Mouse (Mus musculus): ENCODE measurements at regions not wholly inside any gene's neighbourhood (a gene's known extent, or its start where the extent isn't known, plus 50 kb on each side); places are given as distances from the start of the nearest gene placed in this dataset.

DNA sequence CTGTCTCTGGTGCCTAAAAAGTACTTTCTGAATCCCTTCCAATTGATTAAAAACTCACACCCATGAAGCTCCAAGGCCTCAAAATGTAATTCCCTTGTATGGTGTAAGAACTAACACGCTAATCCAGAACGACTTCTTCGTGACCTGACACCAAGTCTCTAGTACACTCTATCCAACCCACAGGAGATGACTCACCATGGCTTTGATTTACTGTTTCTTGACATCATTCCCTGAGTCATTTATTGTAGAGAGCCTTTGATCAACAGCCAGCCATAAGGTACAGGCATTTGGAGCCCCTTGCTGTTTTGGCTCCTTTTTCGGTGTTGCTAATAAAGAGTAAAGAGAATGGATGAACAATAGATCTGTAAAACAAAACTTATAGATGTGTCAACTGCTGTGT lies 159.7 kb upstream of the Npy2r start:
- no peak for TF ChIP-seq CTCF (IDR thresholded peaks at IDR 0.05; ENCODE audit: low read depth)
- TF ChIP-seq EP300 (IDR thresholded peaks at IDR 0.05; ENCODE audit: low read depth), result no peak
- Histone ChIP-seq H3K4me3 (ENCODE audit: low read depth, low read length) (no peak overlapping the region), H3K4me1 (ENCODE audit: insufficient read depth) (no peaks in the 10 kb centered on the region), H3K4me2 (ENCODE audit: low read depth, low read length) (no peak overlapping the region), H3K27ac (ENCODE audit: low read depth) (no peak overlapping the region), H3K9ac (replicated peaks) (no peak overlapping the region), H3K27me3 (ENCODE audit: insufficient read depth, low read length) (no peaks in the 10 kb centered on the region), H3K9me3 (ENCODE audit: low read length) (no peaks in the 10 kb centered on the region), H3K36me3 (replicated peaks; ENCODE audit: insufficient read depth, low read length) (no peaks in the 10 kb centered on the region)
- ATAC-seq, result no peak
- 79% methylated on average over 4 of the region's 4 CpGs for WGBS (ENCODE audit: insufficient replicate concordance)
- DNase-seq, result no peak

DNA sequence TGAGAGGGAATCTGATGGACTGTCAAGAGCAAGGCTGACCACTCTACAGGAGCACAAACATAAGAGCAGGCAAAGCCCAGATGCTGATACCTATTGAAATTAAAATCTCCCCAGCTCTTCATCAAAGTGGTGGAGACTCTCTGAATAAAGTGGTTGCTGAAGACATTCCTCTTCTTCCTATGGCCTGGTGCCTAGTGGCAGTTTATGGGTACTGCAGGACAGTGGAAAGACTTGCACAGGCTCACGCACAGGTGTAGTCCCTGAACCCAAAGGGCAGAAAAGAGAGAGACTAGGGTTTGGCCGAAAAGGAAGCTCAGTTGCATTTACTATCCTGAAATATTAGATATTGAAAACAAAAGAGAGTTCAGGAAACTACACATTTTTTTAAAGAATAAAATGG lies 144.2 kb upstream of the Npy2r start:
- no peaks in the 10 kb centered on the region for H3K27me3 ChIP-seq (ENCODE audit: insufficient read depth, low read length)
- DNase-seq (no peak), ATAC-seq (no peak)
- no peak for TF ChIP-seq EP300 (IDR thresholded peaks at IDR 0.05; ENCODE audit: low read depth)
- no peak for TF ChIP-seq CTCF (IDR thresholded peaks at IDR 0.05; ENCODE audit: low read depth)
- WGBS (ENCODE audit: insufficient replicate concordance), result 72% methylated on average over 2 of the region's 2 CpGs
- H3K27ac ChIP-seq (ENCODE audit: low read depth), result no peak overlapping the region
- no peaks in the 10 kb centered on the region for H3K4me1 ChIP-seq (ENCODE audit: insufficient read depth)
- no peak overlapping the region for H3K4me2 ChIP-seq (ENCODE audit: low read depth, low read length)
- H3K4me3 ChIP-seq (ENCODE audit: low read depth, low read length), result no peak overlapping the region
- no peaks in the 10 kb centered on the region for H3K36me3 ChIP-seq (replicated peaks; ENCODE audit: insufficient read depth, low read length)
- H3K9ac ChIP-seq (replicated peaks), result no peak overlapping the region
- no peaks in the 10 kb centered on the region for H3K9me3 ChIP-seq (ENCODE audit: low read length)

DNA sequence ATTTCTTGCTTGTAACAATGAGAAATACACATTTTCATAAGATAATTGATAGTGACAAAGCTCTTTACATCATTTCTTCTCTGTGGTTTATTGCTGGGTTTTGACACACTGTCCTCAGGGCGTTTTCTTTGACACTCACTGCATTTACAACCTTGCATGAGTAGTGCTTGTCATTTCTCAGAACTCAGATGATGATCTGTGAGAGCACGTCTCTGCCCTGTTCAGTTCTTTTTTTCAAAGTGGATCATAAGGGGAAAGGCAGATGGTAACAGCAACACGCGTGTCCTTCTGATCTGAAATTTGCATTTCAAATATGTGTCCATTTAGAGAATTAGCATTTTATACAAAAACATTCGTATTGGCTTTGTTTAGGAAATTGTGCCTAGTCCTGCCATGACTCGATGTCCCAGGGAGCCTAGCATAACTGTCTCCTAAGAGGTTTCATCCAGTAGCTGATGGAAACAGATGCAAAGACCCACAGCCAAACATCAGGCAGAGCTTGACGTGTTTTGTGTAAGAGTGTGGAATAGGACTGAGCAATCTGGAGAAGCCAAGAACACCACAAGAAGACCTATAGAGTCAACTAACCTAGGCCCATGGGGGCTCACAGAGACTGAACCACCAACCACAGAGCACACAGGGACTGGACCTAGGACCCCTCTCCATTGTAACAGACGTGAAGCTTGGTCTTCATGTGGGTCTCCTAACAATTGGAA lies 108.4 kb upstream of the Npy2r start:
- Histone ChIP-seq H3K9ac (replicated peaks) (no peak overlapping the region), H3K4me1 (ENCODE audit: insufficient read depth) (no peaks in the 10 kb centered on the region), H3K36me3 (replicated peaks; ENCODE audit: insufficient read depth, low read length) (no peaks in the 10 kb centered on the region), H3K27ac (ENCODE audit: low read depth) (no peak overlapping the region), H3K4me3 (ENCODE audit: low read depth, low read length) (no peak overlapping the region), H3K9me3 (ENCODE audit: low read length) (no peaks in the 10 kb centered on the region), H3K4me2 (ENCODE audit: low read depth, low read length) (no peak overlapping the region), H3K27me3 (ENCODE audit: insufficient read depth, low read length) (no peaks in the 10 kb centered on the region)
- ATAC-seq, result no peak
- 73% methylated on average over 8 of the region's 8 CpGs for WGBS (ENCODE audit: insufficient replicate concordance)
- no peak for DNase-seq
- TF ChIP-seq CTCF (IDR thresholded peaks at IDR 0.05; ENCODE audit: low read depth), result no peak
- no peak for TF ChIP-seq EP300 (IDR thresholded peaks at IDR 0.05; ENCODE audit: low read depth)

DNA sequence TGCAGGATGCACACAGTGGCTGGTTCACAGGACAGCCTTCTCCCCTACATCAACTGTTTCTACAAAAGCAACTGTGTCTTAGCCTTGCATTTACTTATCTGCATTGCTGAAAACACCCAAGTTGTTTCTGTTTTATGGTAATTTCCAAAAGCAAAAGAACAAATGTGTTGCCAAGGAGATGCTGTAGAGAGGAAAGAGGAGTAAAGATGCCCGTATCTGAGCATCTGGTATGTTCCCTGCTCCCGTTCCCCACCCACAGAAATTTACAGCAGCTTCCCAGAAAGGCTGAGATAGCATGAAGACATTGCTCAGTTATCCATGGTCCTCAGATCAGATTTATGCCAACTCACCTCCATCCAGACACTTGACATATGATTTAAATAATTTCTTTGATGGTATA lies 104.5 kb upstream of the Npy2r start:
- H3K36me3 ChIP-seq (replicated peaks; ENCODE audit: insufficient read depth, low read length), result no peaks in the 10 kb centered on the region
- no peak for ATAC-seq
- no peak for DNase-seq
- no peak overlapping the region for H3K4me2 ChIP-seq (ENCODE audit: low read depth, low read length)
- TF ChIP-seq CTCF (IDR thresholded peaks at IDR 0.05; ENCODE audit: low read depth) (no peak), EP300 (IDR thresholded peaks at IDR 0.05; ENCODE audit: low read depth) (no peak)
- H3K9ac ChIP-seq (replicated peaks), result no peak overlapping the region
- H3K4me3 ChIP-seq (ENCODE audit: low read depth, low read length), result no peak overlapping the region
- WGBS (ENCODE audit: insufficient replicate concordance), result 58% methylated on average over 2 of the region's 2 CpGs
- no peaks in the 10 kb centered on the region for H3K4me1 ChIP-seq (ENCODE audit: insufficient read depth)
- no peak overlapping the region for H3K27ac ChIP-seq (ENCODE audit: low read depth)
- no peaks in the 10 kb centered on the region for H3K9me3 ChIP-seq (ENCODE audit: low read length)
- H3K27me3 ChIP-seq (ENCODE audit: insufficient read depth, low read length), result no peaks in the 10 kb centered on the region

DNA sequence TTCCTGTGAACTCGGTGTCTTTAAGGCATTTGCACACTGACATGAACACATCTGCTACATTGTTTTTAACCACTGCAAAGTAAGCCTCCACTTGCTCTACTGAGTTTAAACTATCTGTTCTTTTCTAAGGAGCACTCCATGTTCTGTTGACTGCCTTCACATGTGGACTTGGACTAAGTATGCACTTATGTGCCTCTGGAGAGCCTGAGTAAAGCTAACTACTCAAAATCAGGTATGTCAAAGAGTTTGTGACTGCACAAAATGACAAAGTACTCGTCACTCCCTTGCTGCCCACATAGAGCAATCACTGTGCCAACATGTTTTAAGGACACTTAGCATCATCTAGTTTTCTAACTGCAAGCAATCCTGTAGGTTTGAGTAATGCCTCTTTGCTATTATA lies 92.2 kb upstream of the Npy2r start:
- no peaks in the 10 kb centered on the region for H3K36me3 ChIP-seq (replicated peaks; ENCODE audit: insufficient read depth, low read length)
- H3K27ac ChIP-seq (ENCODE audit: low read depth), result no peak overlapping the region
- ATAC-seq (no peak), DNase-seq (no peak)
- TF ChIP-seq CTCF (IDR thresholded peaks at IDR 0.05; ENCODE audit: low read depth), result no peak
- no peak for TF ChIP-seq EP300 (IDR thresholded peaks at IDR 0.05; ENCODE audit: low read depth)
- 61% methylated on average over 2 of the region's 2 CpGs for WGBS (ENCODE audit: insufficient replicate concordance)
- no peak overlapping the region for H3K9ac ChIP-seq (replicated peaks)
- no peak overlapping the region for H3K4me2 ChIP-seq (ENCODE audit: low read depth, low read length)
- H3K9me3 ChIP-seq (ENCODE audit: low read length), result no peaks in the 10 kb centered on the region
- H3K4me1 ChIP-seq (ENCODE audit: insufficient read depth), result no peaks in the 10 kb centered on the region
- no peak overlapping the region for H3K4me3 ChIP-seq (ENCODE audit: low read depth, low read length)
- no peaks in the 10 kb centered on the region for H3K27me3 ChIP-seq (ENCODE audit: insufficient read depth, low read length)

DNA sequence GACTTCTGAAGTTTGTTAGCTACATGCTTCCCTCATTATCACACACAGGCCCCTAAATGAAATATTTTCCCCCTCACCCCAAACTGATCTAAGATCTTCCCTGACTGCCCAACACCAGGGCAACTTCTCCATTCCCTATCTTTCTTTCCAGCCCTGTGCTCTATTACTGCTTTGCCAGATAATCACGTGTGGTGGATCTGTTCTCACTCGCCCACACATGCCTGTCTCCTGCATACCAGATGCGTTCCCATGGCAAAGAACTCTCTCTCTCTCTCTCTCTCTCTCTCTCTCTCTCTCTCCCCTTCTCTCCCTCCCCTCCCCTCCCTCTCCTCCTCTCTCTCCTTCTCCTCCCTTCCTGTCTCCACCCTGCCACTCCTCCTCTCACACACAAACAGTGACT lies 88.8 kb upstream of the Npy2r start:
- DNase-seq (no peak), ATAC-seq (no peak)
- no peak overlapping the region for H3K27ac ChIP-seq (ENCODE audit: low read depth)
- TF ChIP-seq EP300 (IDR thresholded peaks at IDR 0.05; ENCODE audit: low read depth) (no peak), CTCF (IDR thresholded peaks at IDR 0.05; ENCODE audit: low read depth) (no peak)
- H3K9ac ChIP-seq (replicated peaks), result no peak overlapping the region
- H3K4me3 ChIP-seq (ENCODE audit: low read depth, low read length), result no peak overlapping the region
- no peaks in the 10 kb centered on the region for H3K4me1 ChIP-seq (ENCODE audit: insufficient read depth)
- no peaks in the 10 kb centered on the region for H3K9me3 ChIP-seq (ENCODE audit: low read length)
- no peaks in the 10 kb centered on the region for H3K27me3 ChIP-seq (ENCODE audit: insufficient read depth, low read length)
- no peaks in the 10 kb centered on the region for H3K36me3 ChIP-seq (replicated peaks; ENCODE audit: insufficient read depth, low read length)
- 35% methylated on average over 3 of the region's 3 CpGs for WGBS (ENCODE audit: insufficient replicate concordance)
- H3K4me2 ChIP-seq (ENCODE audit: low read depth, low read length), result no peak overlapping the region

Measured in liver, postnatal 0 days (tissue).